Mouse (Mus musculus): Measurements from ENCODE around the gene Zcrb1. TPM values are rescaled to one million over a fixed set of nuclear protein-coding genes. Genes with fewer than 3 reads are reported as not detected.
A peak's percentile ranks its signal among the peaks of the same experiment; 100 is the strongest.

Gene Zcrb1
- polyA plus RNA-seq, 1 experiment from 2014 or later: 92.0 TPM

- Histone ChIP-seq H3K4me1 (replicated peaks) (peaks cover 15% of the 10 kb centered on the region), H3K4me2 (no peak overlapping the region), H3K4me3 (replicated peaks) (no peak overlapping the region), H3K9ac (no peak overlapping the region), H3K27ac (no peak overlapping the region), H3K27me3 (no peaks in the 10 kb centered on the region), H3K9me3 (replicated peaks) (no peaks in the 10 kb centered on the region), H3K36me3 (no peaks in the 10 kb centered on the region)
- ATAC-seq (ENCODE audit: low read depth): no peak
- no peak for DNase-seq
- WGBS (ENCODE audit: insufficient replicate concordance): 48% methylated on average over 9 of the region's 9 CpGs
Observed at GRCm38 (mm10) chr15:93368558-93368957, 29.6 kb downstream of the Zcrb1 start.

DNA sequence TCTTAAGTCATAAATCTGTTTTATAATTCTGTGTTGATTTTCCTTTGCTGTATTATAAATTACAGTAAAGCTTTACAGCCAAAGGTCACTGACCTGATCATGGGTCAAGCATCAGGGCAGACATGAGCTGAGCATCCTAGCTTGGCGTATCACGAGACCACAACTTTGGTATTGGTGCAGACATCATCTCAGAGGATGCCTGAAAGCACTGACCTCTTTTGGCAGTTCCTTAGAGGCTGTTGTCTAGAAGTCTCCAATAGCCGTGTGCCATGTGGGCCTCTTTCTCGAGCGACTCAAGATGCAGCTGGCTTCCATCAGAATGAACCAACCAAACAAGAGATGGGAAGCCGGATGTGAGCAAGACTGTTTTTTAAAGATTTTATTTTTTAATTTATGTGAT is 32.6 kb downstream of the Zcrb1 start:
- 72% methylated on average over 6 of the region's 6 CpGs for WGBS (ENCODE audit: insufficient replicate concordance)
- no peak overlapping the region for H3K9ac ChIP-seq
- ATAC-seq (ENCODE audit: low read depth): no peak
- no peak overlapping the region for H3K4me2 ChIP-seq
- no peaks in the 10 kb centered on the region for H3K27me3 ChIP-seq
- DNase-seq: no peak
- H3K9me3 ChIP-seq (replicated peaks): no peaks in the 10 kb centered on the region
- H3K4me3 ChIP-seq (replicated peaks): no peak overlapping the region
- H3K27ac ChIP-seq: no peak overlapping the region
- no peaks in the 10 kb centered on the region for H3K36me3 ChIP-seq
- no peaks in the 10 kb centered on the region for H3K4me1 ChIP-seq (replicated peaks)

DNA sequence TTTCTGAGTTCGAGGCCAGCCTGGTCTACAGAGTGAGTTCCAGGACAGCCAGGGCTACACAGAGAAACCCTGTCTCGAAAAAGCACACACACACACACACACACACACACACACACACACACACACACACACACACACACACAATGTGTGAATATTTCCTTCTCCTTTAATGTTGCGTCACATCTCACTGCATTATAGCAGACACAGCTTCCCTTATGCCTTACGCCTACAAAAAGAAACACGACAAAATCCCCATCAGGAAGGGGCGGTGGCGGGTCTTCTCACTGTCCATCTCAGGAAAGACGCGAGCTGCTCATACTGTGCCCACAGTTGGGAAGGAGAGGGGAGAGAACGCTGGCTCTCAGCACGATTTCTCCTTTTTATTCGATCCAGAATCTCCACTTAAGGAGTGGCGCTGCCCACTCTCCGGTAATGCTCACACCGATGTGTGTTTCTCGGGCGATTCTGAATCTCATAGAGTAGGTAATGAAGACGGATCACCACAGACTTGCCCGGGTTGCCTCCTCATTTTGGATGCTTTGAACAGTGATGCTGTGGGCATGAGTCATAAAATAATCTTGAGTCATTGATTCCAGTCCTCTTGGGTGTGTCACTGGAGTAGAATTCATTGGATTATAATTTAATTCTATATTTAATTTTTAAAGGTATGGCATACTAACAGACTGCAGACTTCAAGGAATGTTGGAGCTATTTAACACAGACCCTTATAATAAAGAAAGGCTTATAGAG is 39.6 kb downstream of the Zcrb1 start:
- DNase-seq (no peak), ATAC-seq (ENCODE audit: low read depth) (no peak)
- H3K4me2 ChIP-seq: no peak overlapping the region
- H3K9ac ChIP-seq: no peak overlapping the region
- no peaks in the 10 kb centered on the region for H3K9me3 ChIP-seq (replicated peaks)
- no peaks in the 10 kb centered on the region for H3K27me3 ChIP-seq
- WGBS (ENCODE audit: insufficient replicate concordance): 70% methylated on average over 18 of the region's 19 CpGs
- no peaks in the 10 kb centered on the region for H3K36me3 ChIP-seq
- no peak overlapping the region for H3K27ac ChIP-seq
- no peaks in the 10 kb centered on the region for H3K4me1 ChIP-seq (replicated peaks)
- no peak overlapping the region for H3K4me3 ChIP-seq (replicated peaks)

GRCm38 (mm10) chr15:93340630-93341379 is 57.3 kb downstream of the Zcrb1 start:
- no peak overlapping the region for H3K4me3 ChIP-seq (replicated peaks)
- 0 out of 2 replicates have a peak, but pooled peaks cover 5% of the 10 kb centered on the region for H3K27me3 ChIP-seq
- H3K36me3 ChIP-seq: no peaks in the 10 kb centered on the region
- no peak overlapping the region for H3K4me2 ChIP-seq
- H3K27ac ChIP-seq: no peak overlapping the region
- no peaks in the 10 kb centered on the region for H3K9me3 ChIP-seq (replicated peaks)
- WGBS (ENCODE audit: insufficient replicate concordance): 62% methylated on average over 10 of the region's 10 CpGs
- ATAC-seq (ENCODE audit: low read depth) (no peak), DNase-seq (no peak)
- H3K4me1 ChIP-seq (replicated peaks): peaks cover 17% of the 10 kb centered on the region
- H3K9ac ChIP-seq: no peak overlapping the region

DNA sequence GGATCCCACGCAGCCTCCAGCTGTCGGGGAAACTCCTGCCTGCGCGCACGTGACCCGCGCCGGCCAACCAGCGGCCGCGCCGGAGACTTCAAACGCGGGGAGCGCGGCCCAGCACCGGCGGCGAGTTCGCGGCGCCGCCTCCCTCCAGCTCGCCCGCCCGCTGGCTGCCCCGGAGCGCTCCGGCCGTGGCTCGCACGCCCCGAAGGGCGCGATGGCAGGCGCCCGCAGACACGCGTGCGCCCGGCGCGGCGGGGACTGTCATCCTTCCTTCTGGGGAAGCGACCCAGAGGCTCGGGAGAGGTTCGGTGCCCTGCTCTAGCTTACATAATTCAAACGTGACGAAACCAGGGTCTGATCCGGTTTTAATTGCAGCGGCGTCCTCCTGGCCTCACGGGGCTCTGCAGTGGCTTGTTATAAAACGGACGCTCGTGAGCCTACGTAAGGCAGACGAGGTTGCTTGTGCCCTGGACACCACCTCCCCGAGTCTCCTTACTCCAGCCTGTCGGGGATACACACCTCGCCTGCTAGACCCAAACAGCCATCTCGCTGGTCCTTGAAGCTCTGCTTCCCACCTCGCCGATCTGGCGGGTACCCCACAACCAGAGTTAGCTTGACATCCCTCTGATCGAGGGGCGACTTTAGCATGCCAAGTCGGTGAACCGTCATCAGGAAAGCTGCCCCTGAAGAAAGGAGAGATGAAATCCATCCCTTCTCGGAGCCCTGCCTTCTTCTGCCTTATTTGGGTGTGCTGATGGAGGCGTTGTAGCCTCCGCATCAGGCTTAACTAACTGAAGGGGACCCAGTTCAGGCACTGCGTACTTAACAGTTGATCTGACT is 61.0 kb downstream of the Zcrb1 start, which contains the start of gene Yaf2:
Gene Yaf2 (minus strand): TSS at position 11 of the 837 bp plus-strand sequence.
- Histone ChIP-seq H3K4me2 (peak within 1 kb of the TSS; percentile 96), H3K9me3 (replicated peaks) (no peaks in the 10 kb centered on the region), H3K27me3 (0 out of 2 replicates have a peak, but pooled peaks cover 5% of the 10 kb centered on the region), H3K4me3 (replicated peaks) (peak within 1 kb of the TSS; percentile 94), H3K36me3 (peaks cover 8% of the 10 kb centered on the region), H3K4me1 (replicated peaks) (peaks cover 27% of the 10 kb centered on the region), H3K9ac (peak within 1 kb of the TSS; percentile 93), H3K27ac (peak within 1 kb of the TSS; percentile 88)
- WGBS (ENCODE audit: insufficient replicate concordance): under 1% methylated on average over 65 of the region's 73 CpGs
- peak; percentile 80 for DNase-seq
- ATAC-seq (ENCODE audit: low read depth): peak; percentile 91

DNA sequence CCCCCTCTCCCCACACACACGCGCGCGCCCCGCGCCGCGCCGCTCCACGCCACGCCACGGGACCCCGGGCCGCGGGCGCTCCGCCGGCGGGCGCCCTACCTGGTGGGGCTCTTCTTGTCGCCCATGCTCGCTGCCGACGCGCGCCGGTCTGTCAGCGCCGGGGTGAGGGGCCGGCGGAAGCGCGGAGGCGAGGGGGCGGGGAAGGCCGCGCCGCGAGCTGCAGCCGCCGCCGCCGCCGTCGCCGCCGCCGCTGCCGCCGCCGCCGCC is 61.5 kb downstream of the Zcrb1 start:
- Histone ChIP-seq H3K27ac (peak overlapping the region; percentile 88), H3K9me3 (replicated peaks) (no peaks in the 10 kb centered on the region), H3K9ac (peak overlapping the region; percentile 93), H3K36me3 (peaks cover 8% of the 10 kb centered on the region), H3K4me1 (replicated peaks) (peaks cover 27% of the 10 kb centered on the region), H3K27me3 (0 out of 2 replicates have a peak, but pooled peaks cover 5% of the 10 kb centered on the region), H3K4me3 (replicated peaks) (peak overlapping the region; percentile 94), H3K4me2 (peak overlapping the region; percentile 96)
- under 1% methylated on average over 30 of the region's 52 CpGs for WGBS (ENCODE audit: insufficient replicate concordance)
- ATAC-seq (ENCODE audit: low read depth) (no peak), DNase-seq (no peak)

Other genes starting within 250 kb of the Zcrb1 start
- 3.3 and 4.1 TPM in 2 replicates for gene Gxylt1, start 123.2 kb downstream of the Zcrb1 start, polyA plus RNA-seq (2015; fragmentation: Nextera tagmentation; extraction: Ambion mirVana)
- 35.0 and 36.7 TPM in 2 replicates for gene Yaf2, start 61.4 kb downstream of the Zcrb1 start, polyA plus RNA-seq (2015; fragmentation: Nextera tagmentation; extraction: Ambion mirVana)
- gene Pphln1, start within 50 bp of the Zcrb1 start, polyA plus RNA-seq (2015; fragmentation: Nextera tagmentation; extraction: Ambion mirVana): 23.2 and 27.9 TPM in 2 replicates
- 4.2 and 5.6 TPM in 2 replicates for gene Prickle1, start 197.6 kb upstream of the Zcrb1 start, polyA plus RNA-seq (2015; fragmentation: Nextera tagmentation; extraction: Ambion mirVana)

All from liver, embryonic 13.5 days (tissue).